Mouse (Mus musculus): Measurements from ENCODE around the gene Rpl11. TPM values are rescaled to one million over a fixed set of nuclear protein-coding genes. Genes with fewer than 3 reads are reported as not detected.

Gene Rpl11
- polyA plus RNA-seq, 1 experiment = 218 TPM

DNA sequence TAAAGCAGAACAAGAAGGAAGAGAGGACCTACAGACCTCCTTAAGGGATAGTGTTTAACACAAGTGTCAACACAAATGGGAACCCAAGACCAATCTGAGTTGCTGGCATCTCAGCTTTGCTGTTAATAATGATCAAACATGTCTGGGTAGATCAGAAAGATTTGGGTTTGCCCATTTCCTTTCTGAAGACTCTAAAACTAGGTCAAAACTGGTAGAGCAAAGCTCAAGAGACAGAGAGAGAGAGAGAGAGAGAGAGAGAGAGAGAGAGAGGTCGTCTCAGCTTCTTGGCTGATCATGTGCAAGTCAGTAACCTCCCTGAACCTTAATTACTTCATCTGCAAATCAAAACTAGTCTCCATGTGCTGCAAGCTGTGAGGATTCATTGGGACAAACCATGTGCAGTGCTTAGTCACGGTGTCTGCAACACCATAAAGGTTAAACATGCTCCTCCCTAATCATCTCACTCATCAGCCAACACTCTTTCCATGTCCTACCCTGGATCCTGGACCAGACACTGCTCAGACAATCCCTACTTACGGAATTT is 37.1 kb downstream of the Rpl11 start:
- WGBS = 55% methylated on average over 3 of the region's 3 CpGs
- Histone ChIP-seq H3K4me1 (ENCODE audit: control insufficient read depth, insufficient read depth, low read length) (peaks cover 10% of the 10 kb centered on the region; the same call in 1 of the 2 replicates), H3K4me3 (replicated peaks; ENCODE audit: extremely low read depth, low read depth, low read length) (no peak overlapping the region)
- TF ChIP-seq CTCF (IDR thresholded peaks at IDR 0.05; ENCODE audit: insufficient read depth, low read length) (no peak), POLR2A (IDR thresholded peaks at IDR 0.05; ENCODE audit: borderline replicate concordance, extremely low read depth, low read depth, low read length) (no peak)
- no peak for DNase-seq

DNA sequence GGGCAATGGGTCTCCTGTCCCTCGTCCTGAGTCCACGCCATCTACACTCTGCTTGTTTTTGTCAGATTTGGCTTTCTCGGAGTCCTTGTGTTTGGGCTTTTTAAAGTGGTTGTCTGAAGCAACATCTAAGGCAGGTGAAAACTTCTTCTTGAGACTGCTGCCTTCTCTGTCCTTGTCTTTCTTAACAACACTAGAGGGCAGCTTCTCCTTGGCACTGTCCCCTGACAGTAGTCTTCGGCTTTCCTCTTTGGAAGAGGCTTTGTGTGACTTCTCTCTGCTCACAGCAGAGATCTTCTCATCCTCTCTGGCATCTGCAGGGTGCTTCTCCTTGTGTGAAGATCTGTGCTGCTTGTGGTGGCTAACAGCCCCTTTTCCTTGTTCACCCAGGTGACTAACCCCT is 42.6 kb downstream of the Rpl11 start:
- TF ChIP-seq POLR2A (IDR thresholded peaks at IDR 0.05; ENCODE audit: borderline replicate concordance, extremely low read depth, low read depth, low read length) = no peak
- TF ChIP-seq CTCF (IDR thresholded peaks at IDR 0.05; ENCODE audit: insufficient read depth, low read length) = no peak
- WGBS = 90% methylated on average over 4 of the region's 4 CpGs
- H3K4me1 ChIP-seq (ENCODE audit: control insufficient read depth, insufficient read depth, low read length) = no peaks in the 10 kb centered on the region
- DNase-seq = no peak
- no peak overlapping the region for H3K4me3 ChIP-seq (replicated peaks; ENCODE audit: extremely low read depth, low read depth, low read length)

DNA sequence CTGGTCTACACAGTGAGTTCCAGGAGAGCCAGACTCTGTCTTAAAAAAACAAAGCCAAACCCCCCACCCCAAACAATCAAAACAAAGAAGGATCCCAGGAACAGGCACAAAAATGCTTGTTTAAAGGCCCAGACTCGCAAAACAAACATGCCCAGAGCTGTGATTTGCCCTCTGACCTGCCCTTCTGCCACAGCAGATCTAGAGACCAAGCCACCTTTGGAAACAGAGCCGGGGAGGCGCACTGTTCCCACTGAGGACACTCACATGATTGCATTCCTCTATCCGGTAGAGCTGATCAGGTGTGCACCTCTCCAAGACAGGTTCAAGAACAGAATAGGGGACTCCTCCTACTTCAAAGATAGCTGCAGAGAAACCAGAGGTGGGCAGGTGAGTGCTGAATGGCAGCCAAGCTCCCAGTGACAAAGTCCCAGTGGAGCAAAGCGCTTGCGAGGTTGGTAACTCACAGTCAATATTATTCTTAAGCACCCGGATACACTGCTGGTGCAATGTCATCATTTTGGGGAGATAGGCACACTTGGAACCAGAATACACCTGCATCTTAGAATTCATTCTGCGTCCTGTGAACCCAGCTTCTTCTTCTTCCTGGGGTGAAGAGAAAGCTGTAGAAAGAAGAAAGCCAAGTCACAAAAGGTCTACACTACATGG is 44.3 kb downstream of the Rpl11 start:
- DNase-seq = no peak
- Histone ChIP-seq H3K4me3 (replicated peaks; ENCODE audit: extremely low read depth, low read depth, low read length) (no peak overlapping the region), H3K4me1 (ENCODE audit: control insufficient read depth, insufficient read depth, low read length) (no peaks in the 10 kb centered on the region)
- TF ChIP-seq CTCF (IDR thresholded peaks at IDR 0.05; ENCODE audit: insufficient read depth, low read length) (no peak), POLR2A (IDR thresholded peaks at IDR 0.05; ENCODE audit: borderline replicate concordance, extremely low read depth, low read depth, low read length) (no peak)
- WGBS = 86% methylated on average over 8 of the region's 8 CpGs

DNA sequence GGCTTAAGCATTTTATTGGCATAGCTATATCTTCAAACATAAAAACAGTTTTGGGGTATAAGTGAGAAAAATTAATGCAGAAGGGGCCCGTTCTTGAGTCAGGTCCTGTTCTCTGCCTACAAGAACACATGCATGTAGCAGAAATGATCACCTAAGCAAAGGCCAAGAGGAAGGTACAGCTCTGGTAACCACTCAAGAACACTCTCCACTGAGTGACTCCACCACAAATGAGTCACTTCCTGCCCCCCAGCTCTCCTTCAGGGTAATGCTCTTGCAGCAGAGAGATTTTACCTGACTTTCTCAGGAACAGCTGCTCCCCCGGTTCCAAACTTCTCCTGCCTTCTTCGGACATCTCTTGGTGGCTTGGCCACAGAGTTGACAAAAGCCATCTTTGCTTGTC is 46.4 kb downstream of the Rpl11 start:
- TF ChIP-seq CTCF (IDR thresholded peaks at IDR 0.05; ENCODE audit: insufficient read depth, low read length) (no peak), POLR2A (IDR thresholded peaks at IDR 0.05; ENCODE audit: borderline replicate concordance, extremely low read depth, low read depth, low read length) (no peak)
- H3K4me3 ChIP-seq (replicated peaks; ENCODE audit: extremely low read depth, low read depth, low read length) = no peak overlapping the region
- H3K4me1 ChIP-seq (ENCODE audit: control insufficient read depth, insufficient read depth, low read length) = no peaks in the 10 kb centered on the region
- 64% methylated on average over 3 of the region's 3 CpGs for whole genome bisulfite sequencing
- no peak for DNase-seq

DNA sequence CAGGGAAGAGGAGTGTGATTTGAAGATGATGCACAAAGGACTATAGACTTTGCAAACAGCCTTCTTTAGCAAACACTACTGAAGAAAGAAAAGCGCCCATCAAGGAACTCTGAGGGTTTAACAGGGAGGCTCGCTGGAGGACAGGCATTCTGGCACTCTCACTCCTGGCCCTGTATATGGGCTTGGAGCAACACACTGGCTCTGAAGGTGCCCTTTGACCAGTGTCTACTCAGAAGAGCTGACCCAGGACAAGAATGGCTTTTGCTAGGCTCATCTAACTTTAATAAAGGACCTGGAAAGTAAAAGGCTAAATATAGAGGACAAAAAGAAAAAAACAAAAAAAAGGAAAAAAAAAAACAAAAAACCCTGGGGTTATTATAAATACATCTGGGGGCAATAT is 48.3 kb downstream of the Rpl11 start:
- DNase-seq = no peak
- H3K4me1 ChIP-seq (ENCODE audit: control insufficient read depth, insufficient read depth, low read length) = no peaks in the 10 kb centered on the region
- 88% methylated on average over 2 of the region's 2 CpGs for WGBS
- TF ChIP-seq CTCF (IDR thresholded peaks at IDR 0.05; ENCODE audit: insufficient read depth, low read length) = no peak
- TF ChIP-seq POLR2A (IDR thresholded peaks at IDR 0.05; ENCODE audit: borderline replicate concordance, extremely low read depth, low read depth, low read length) = no peak
- H3K4me3 ChIP-seq (replicated peaks; ENCODE audit: extremely low read depth, low read depth, low read length) = no peak overlapping the region

DNA sequence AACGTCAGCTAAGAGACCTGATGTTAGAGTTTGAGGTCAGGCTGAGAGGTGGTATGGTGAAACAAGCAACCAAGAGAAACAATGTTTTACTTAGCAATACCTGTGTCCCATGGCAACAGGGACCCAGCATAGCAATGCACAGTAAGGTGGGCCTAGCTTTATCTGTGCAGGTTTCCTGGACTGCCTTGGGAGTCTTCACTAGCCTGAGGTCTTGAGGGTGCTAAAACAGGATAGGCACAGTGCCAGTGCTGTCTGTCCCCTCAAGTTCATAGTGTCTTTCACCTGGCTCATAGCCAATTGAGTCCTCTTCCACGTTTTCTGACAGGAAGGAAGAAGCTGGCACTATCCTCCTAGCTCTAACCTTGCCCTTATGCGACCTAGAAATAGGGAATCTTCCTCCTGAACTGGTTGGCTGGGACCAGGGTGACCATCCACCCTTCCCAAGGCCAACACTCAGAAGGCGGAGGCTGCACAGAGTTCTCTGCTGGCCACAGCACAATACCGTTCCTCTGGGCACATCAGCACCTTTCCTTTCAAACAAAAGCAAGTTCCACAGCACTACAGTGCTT is 49.0 kb downstream of the Rpl11 start:
- no peak for DNase-seq
- TF ChIP-seq CTCF (IDR thresholded peaks at IDR 0.05; ENCODE audit: insufficient read depth, low read length) (no peak), POLR2A (IDR thresholded peaks at IDR 0.05; ENCODE audit: borderline replicate concordance, extremely low read depth, low read depth, low read length) (no peak)
- Histone ChIP-seq H3K4me3 (replicated peaks; ENCODE audit: extremely low read depth, low read depth, low read length) (no peak overlapping the region), H3K4me1 (ENCODE audit: control insufficient read depth, insufficient read depth, low read length) (no peaks in the 10 kb centered on the region)
- 64% methylated on average over 5 of the region's 5 CpGs for WGBS

DNA sequence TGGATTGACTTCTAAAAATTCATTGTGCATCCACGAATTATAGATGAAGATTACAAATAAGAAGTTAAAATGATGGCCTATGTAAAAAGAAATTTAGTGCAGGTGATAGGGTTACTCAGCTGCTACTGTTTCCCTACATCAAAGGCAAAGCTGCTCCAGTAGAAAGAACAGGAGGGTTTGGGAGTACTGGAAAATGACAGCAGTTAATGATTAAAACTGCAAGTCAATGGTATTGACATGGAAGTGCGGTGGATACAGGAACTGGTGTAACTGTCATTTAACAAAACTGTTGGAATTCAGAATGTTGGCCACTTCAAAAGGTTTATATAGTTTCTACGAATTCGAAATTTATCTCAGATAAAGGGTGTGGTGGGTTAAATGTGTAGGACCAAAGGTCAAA is 58.1 kb downstream of the Rpl11 start:
- 81% methylated on average over 4 of the region's 4 CpGs for WGBS
- TF ChIP-seq POLR2A (IDR thresholded peaks at IDR 0.05; ENCODE audit: borderline replicate concordance, extremely low read depth, low read depth, low read length) = no peak
- TF ChIP-seq CTCF (IDR thresholded peaks at IDR 0.05; ENCODE audit: insufficient read depth, low read length) = no peak
- no peak for DNase-seq
- Histone ChIP-seq H3K4me1 (ENCODE audit: control insufficient read depth, insufficient read depth, low read length) (no peaks in the 10 kb centered on the region), H3K4me3 (replicated peaks; ENCODE audit: extremely low read depth, low read depth, low read length) (no peak overlapping the region)

DNA sequence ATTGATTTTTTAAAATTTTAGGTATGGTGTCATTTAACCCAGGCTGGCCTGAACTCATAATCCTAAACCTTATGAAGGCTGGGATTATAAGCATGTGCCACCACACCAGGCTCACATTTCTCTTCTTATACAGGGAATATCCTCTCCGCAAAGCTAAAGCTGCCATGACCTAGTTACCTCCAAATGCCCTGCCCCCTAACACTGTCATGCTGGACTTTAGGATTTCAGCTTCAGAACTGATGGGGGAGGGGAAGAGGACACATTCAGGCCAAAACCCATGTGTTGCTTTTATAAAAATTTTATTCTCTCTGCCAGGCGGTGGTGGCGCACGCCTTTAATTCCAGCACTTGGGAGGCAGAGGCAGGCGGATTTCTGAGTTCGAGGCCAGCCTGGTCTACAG is 59.3 kb downstream of the Rpl11 start:
- TF ChIP-seq CTCF (IDR thresholded peaks at IDR 0.05; ENCODE audit: insufficient read depth, low read length) = no peak
- no peak for TF ChIP-seq POLR2A (IDR thresholded peaks at IDR 0.05; ENCODE audit: borderline replicate concordance, extremely low read depth, low read depth, low read length)

DNA sequence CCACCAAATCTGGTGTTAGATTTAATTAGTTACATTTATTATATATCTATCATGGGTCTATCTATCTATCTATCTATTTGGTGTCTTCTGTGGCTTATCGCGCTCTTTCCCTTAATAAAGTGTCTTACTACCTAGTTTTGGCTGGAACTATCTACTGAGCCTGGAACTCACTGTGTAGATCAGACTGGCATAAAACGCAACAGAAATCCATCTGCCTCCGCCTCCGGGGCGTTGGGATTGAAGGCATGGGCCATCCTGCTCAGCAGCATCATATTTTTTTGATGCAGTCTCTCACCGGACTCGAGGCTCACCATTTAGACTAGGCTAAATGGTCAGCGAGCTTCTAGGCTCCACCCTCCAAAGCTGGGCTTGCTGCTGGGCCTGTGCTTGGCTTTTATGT is 65.5 kb downstream of the Rpl11 start:
- no peaks in the 10 kb centered on the region; the same call in 1 of the 2 replicates for H3K4me1 ChIP-seq (ENCODE audit: control insufficient read depth, insufficient read depth, low read length)
- TF ChIP-seq POLR2A (IDR thresholded peaks at IDR 0.05; ENCODE audit: borderline replicate concordance, extremely low read depth, low read depth, low read length) (no peak), CTCF (IDR thresholded peaks at IDR 0.05; ENCODE audit: insufficient read depth, low read length) (no peak)
- WGBS = 68% methylated on average over 9 of the region's 9 CpGs
- DNase-seq = no peak
- H3K4me3 ChIP-seq (replicated peaks; ENCODE audit: extremely low read depth, low read depth, low read length) = no peak overlapping the region

More for the DNA sequence above, 59.3 kb downstream of the Rpl11 start:
- H3K4me1 ChIP-seq (ENCODE audit: control insufficient read depth, insufficient read depth, low read length) = no peaks in the 10 kb centered on the region
- 96% methylated on average over 6 of the region's 6 CpGs for WGBS
- H3K4me3 ChIP-seq (replicated peaks; ENCODE audit: extremely low read depth, low read depth, low read length) = no peak overlapping the region
- no peak for DNase-seq
